Mouse (Mus musculus) lung, postnatal 0 days (tissue): ENCODE measurements at regions not wholly inside any gene's neighbourhood (a gene's known extent, or its start where the extent isn't known, plus 50 kb on each side); places are given as distances from the start of the nearest gene placed in this dataset.

Source experiments
- ATAC-seq: fragments of 200-750 bp; cut with Nextera tagmentation; 2 replicates; pipeline ENCODE4 v1.8.0; 2017; ENCODE audit warnings: moderate library complexity
- DNase-seq: peaks from one replicate; pipeline ENCODE4 v3.0.0-alpha.2; 2016; ENCODE audit warnings: low spot score
- H3K27ac ChIP-seq: fragments of 300-500 bp; sonication (generic); 2 replicates; pipeline ENCODE4 v1.5.1; 2014; ENCODE audit warnings: antibody characterized with exemption, mild to moderate bottlenecking, low read length, mixed read lengths
- H3K27me3 ChIP-seq: fragments of 300-500 bp; sonication (generic); replicated peaks from 2 replicates; pipeline ENCODE4 v1.6.1; 2014; ENCODE audit warnings: low read length, mixed read lengths; ENCODE audit not compliant: insufficient read depth
- H3K36me3 ChIP-seq: fragments of 300-500 bp; sonication (generic); 2 replicates; pipeline ENCODE4 v1.6.1; 2014; ENCODE audit warnings: low read length, mixed read lengths; ENCODE audit not compliant: insufficient read depth
- H3K4me1 ChIP-seq: fragments of 300-500 bp; sonication (generic); 2 replicates; pipeline ENCODE4 v1.6.1; 2014; ENCODE audit warnings: antibody characterized with exemption, low read depth, low read length, mixed read lengths; ENCODE audit not compliant: insufficient read depth
- H3K4me2 ChIP-seq: fragments of 300-500 bp; sonication (generic); replicated peaks from 2 replicates; pipeline ENCODE4 v1.6.1; 2014; ENCODE audit warnings: low read depth, mild to moderate bottlenecking, low read length, moderate library complexity, mixed read lengths
- H3K4me3 ChIP-seq: fragments of 300-500 bp; sonication (generic); 2 replicates; pipeline ENCODE4 v1.5.1; 2014; ENCODE audit warnings: low read depth, low read length
- H3K9ac ChIP-seq: fragments of 300-500 bp; sonication (generic); replicated peaks from 2 replicates; pipeline ENCODE4 v1.6.1; 2014; ENCODE audit warnings: low read depth, mild to moderate bottlenecking
- H3K9me3 ChIP-seq: fragments of 300-500 bp; sonication (generic); 2 replicates; pipeline ENCODE4 v1.6.1; 2016; ENCODE audit warnings: low read length, mixed read lengths
- CTCF ChIP-seq: IDR thresholded peaks from 2 replicates; pipeline ENCODE4 v1.5.1; 2016; ENCODE audit warnings: antibody characterized with exemption, mild to moderate bottlenecking
- EP300 ChIP-seq: IDR thresholded peaks from 2 replicates; pipeline ENCODE4 v1.6.1; 2016; ENCODE audit warnings: antibody characterized with exemption, mild to moderate bottlenecking, control low read depth
- WGBS: fragments of 180-500 bp; shearing (Covaris S2); extraction: QIAGEN DNeasy Blood & Tissue Kit; methylation state at CpG from one replicate; pipeline ENCODE4 v1.1.7; 2014; 5-methylcytosine and 5-hydroxymethylcytosine counted together

- DNase-seq (peak; percentile 71), ATAC-seq (peak; percentile 71)
- Histone ChIP-seq H3K4me3 (no peak overlapping the region), H3K9ac (no peak overlapping the region), H3K36me3 (no peaks in the 10 kb centered on the region), H3K9me3 (no peaks in the 10 kb centered on the region), H3K27me3 (no peaks in the 10 kb centered on the region), H3K4me1 (peaks cover 5% of the 10 kb centered on the region; the same call in 1 of the 2 replicates), H3K27ac (no peak overlapping the region), H3K4me2 (no peak overlapping the region)
- TF ChIP-seq CTCF (no peak), EP300 (no peak)
- WGBS, result 24% methylated on average over 13 of the region's 13 CpGs
Observed at GRCm38 (mm10) chr2:128324256-128325096, 198.6 kb downstream of the Bcl2l11 start.

GRCm38 (mm10) chr2:128325097-128325421 lies 199.2 kb downstream of the Bcl2l11 start:
- WGBS, result 57% methylated on average over 4 of the region's 4 CpGs
- Histone ChIP-seq H3K4me1 (peaks cover 5% of the 10 kb centered on the region; the same call in 1 of the 2 replicates), H3K4me2 (no peak overlapping the region), H3K36me3 (no peaks in the 10 kb centered on the region), H3K9ac (no peak overlapping the region), H3K27ac (no peak overlapping the region), H3K4me3 (no peak overlapping the region), H3K9me3 (no peaks in the 10 kb centered on the region), H3K27me3 (no peaks in the 10 kb centered on the region)
- ATAC-seq (no peak), DNase-seq (no peak)
- TF ChIP-seq EP300, result no peak
- no peak for TF ChIP-seq CTCF

- H3K9ac ChIP-seq, result no peak overlapping the region
- peaks cover 5% of the 10 kb centered on the region; the same call in 1 of the 2 replicates for H3K4me1 ChIP-seq
- H3K9me3 ChIP-seq, result no peaks in the 10 kb centered on the region
- no peak overlapping the region for H3K4me2 ChIP-seq
- H3K4me3 ChIP-seq, result no peak overlapping the region
- TF ChIP-seq CTCF (no peak), EP300 (no peak)
- DNase-seq (no peak), ATAC-seq (no peak)
- WGBS, result 80% methylated on average over 4 of the region's 4 CpGs
- no peak overlapping the region for H3K27ac ChIP-seq
- no peaks in the 10 kb centered on the region for H3K27me3 ChIP-seq
- H3K36me3 ChIP-seq, result no peaks in the 10 kb centered on the region
Observed at GRCm38 (mm10) chr2:128325456-128325855, 199.6 kb downstream of the Bcl2l11 start.

GRCm38 (mm10) chr2:128330833-128331232 lies 205.0 kb downstream of the Bcl2l11 start:
- ATAC-seq (no peak), DNase-seq (no peak)
- no peaks in the 10 kb centered on the region for H3K4me1 ChIP-seq
- no peaks in the 10 kb centered on the region for H3K36me3 ChIP-seq
- no peak overlapping the region for H3K27ac ChIP-seq
- WGBS, result 89% methylated on average over 9 of the region's 9 CpGs
- no peak overlapping the region for H3K9ac ChIP-seq
- TF ChIP-seq EP300, result no peak
- H3K4me3 ChIP-seq, result no peak overlapping the region
- H3K9me3 ChIP-seq, result no peaks in the 10 kb centered on the region
- no peaks in the 10 kb centered on the region for H3K27me3 ChIP-seq
- H3K4me2 ChIP-seq, result no peak overlapping the region

- Histone ChIP-seq H3K27ac (no peak overlapping the region), H3K27me3 (no peaks in the 10 kb centered on the region), H3K4me2 (no peak overlapping the region), H3K9ac (no peak overlapping the region), H3K9me3 (no peaks in the 10 kb centered on the region), H3K4me3 (no peak overlapping the region), H3K36me3 (no peaks in the 10 kb centered on the region), H3K4me1 (no peaks in the 10 kb centered on the region)
- TF ChIP-seq EP300 (no peak), CTCF (no peak)
- 84% methylated on average over 10 of the region's 10 CpGs for WGBS
- ATAC-seq, result no peak
- no peak for DNase-seq
Observed at GRCm38 (mm10) chr2:128331275-128331674, 205.4 kb downstream of the Bcl2l11 start.

- TF ChIP-seq CTCF (no peak), EP300 (no peak)
- H3K36me3 ChIP-seq, result no peaks in the 10 kb centered on the region
- H3K4me3 ChIP-seq, result no peak overlapping the region
- no peak overlapping the region for H3K27ac ChIP-seq
- no peaks in the 10 kb centered on the region for H3K4me1 ChIP-seq
- peak; percentile 31 for DNase-seq
- 52% methylated on average over 8 of the region's 8 CpGs for WGBS
- H3K4me2 ChIP-seq, result no peak overlapping the region
- no peaks in the 10 kb centered on the region for H3K9me3 ChIP-seq
- no peaks in the 10 kb centered on the region for H3K27me3 ChIP-seq
- ATAC-seq, result no peak
- no peak overlapping the region for H3K9ac ChIP-seq
Observed at GRCm38 (mm10) chr2:128331681-128332080, 205.8 kb downstream of the Bcl2l11 start.
